Comparison of ENCODE assay signal across 18 mouse cellular contexts in genomic region chr1:118633415-118633980, GRCm38 (mm10). TPM values are rescaled to one million over a fixed set of nuclear protein-coding genes. Genes with fewer than 3 reads are reported as not detected.
"Had no signal": no experiment of that assay in that cellular context is flagged by ENCODE, and none has a peak within 500 bp of the region (broad histone marks: within the 10 kb centered on the region; RNA-seq: fewer than 3 reads in every experiment).

No protein-coding gene starts in this region.

- DNase-seq: kidney, adult 9 months; kidney, postnatal 10 days; kidney, postnatal 4 days; left cerebral cortex, postnatal 4 days; lung, adult 18-20 months; lung, postnatal 36 days; midbrain, embryonic 14.5 days; retina, postnatal 1 day; right cerebral cortex, postnatal 4 days; thymus, postnatal 4 days had no signal

- H3K4me2 ChIP-seq: limb, embryonic 13.5 days; neural tube, embryonic 12.5 days had no signal

- H3K4me3 ChIP-seq: layer of hippocampus, adult 2 months; limb, embryonic 13.5 days; midbrain, embryonic 10.5 days; myocyte; neural tube, embryonic 12.5 days had no signal

- H3K4me1 ChIP-seq: neural tube, embryonic 12.5 days had no signal

- H3K27ac ChIP-seq: layer of hippocampus, adult 2 months; limb, embryonic 13.5 days; liver, embryonic 14.5 days; midbrain, embryonic 10.5 days; neural tube, embryonic 12.5 days; stomach, postnatal 0 days had no signal

- H3K9ac ChIP-seq: limb, embryonic 13.5 days; liver, embryonic 14.5 days; neural tube, embryonic 12.5 days had no signal

- H3K9me3 ChIP-seq: limb, embryonic 13.5 days; midbrain, embryonic 10.5 days; neural tube, embryonic 12.5 days had no signal

- H3K36me3 ChIP-seq: limb, embryonic 13.5 days; midbrain, embryonic 10.5 days; neural tube, embryonic 12.5 days had no signal

RNA-seq across cellular contexts. Expression of gene Tfcp2l1, which starts 5.8 kb away (rescaled TPM):
- total RNA-seq: megakaryocyte, adult 5-6 weeks had no signal
